Mouse (Mus musculus): ENCODE data around the gene 6430531B16Rik.

Gene 6430531B16Rik

DNA sequence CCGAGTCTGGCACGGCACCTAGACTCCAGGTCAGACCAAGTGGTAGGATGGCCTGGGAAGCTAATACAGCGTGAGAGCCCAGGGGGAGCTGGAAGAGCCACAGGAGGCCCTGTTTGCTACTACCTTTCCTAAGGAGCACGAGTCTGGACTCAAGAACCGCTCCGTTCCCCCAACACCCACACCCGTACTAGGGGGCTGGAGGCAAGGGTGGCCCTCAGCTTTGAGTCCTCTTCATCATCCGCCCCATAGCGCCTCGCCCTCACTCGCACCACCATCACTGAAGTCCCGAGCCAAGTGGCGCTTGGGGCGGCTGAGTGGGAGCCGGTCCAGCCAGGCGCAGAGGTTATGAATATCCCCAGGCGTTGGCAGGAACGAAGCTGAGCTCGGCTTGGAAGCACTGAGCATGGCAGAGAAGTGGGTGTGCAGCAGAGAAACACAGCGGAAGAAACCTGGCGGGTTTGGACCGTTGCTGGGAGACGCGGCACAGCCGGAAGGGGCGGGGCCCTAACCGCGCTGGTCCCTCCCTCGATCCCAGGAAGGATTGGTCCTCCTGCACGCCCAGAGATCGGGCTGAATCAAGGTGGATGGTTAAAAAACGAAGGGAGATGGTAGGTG is at the start of gene 6430531B16Rik:
TSS of gene 6430531B16Rik (minus strand) at position 478 of the 615 bp plus-strand sequence.
- H3K36me3 ChIP-seq (ENCODE audit: insufficient read depth, low read length) = no peaks in the 10 kb centered on the region
- peaks cover 19% of the 10 kb centered on the region for H3K27me3 ChIP-seq (ENCODE audit: insufficient read depth, low read length)
- H3K9me3 ChIP-seq (ENCODE audit: low read length) = no peaks in the 10 kb centered on the region
- H3K4me1 ChIP-seq (replicated peaks; ENCODE audit: low read depth, low read length) = peaks cover 50% of the 10 kb centered on the region
- H3K4me3 ChIP-seq (replicated peaks; ENCODE audit: low read length) = peak within 1 kb of the TSS; percentile 82
- TF ChIP-seq NANOG (IDR thresholded peaks at IDR 0.05; ENCODE audit: borderline replicate concordance, low read length) (no peak), CTCF (conservative IDR thresholded peaks at IDR 0.05; ENCODE audit: low read length) (no peak)

DNA sequence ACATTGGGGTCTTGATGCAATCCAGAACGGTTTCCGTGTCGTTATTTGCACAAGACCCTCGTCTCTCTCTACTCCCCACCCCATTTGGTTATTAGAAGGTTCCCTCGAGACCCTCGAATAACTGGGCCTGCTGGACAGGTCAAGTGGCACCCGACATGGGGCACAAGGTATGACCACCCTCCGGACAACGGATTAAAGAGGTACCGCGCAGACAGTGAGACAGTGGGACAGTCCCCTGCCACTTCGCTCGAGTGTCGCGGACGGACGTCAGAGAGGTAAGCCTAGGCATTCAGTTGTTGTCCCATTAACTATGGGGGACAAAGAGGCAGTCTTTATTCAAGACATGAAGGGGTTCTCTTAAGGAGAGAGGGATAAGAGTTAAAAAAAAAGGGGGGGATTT is 32.8 kb upstream of the 6430531B16Rik start:
- peaks cover 38% of the 10 kb centered on the region for H3K36me3 ChIP-seq (ENCODE audit: insufficient read depth, low read length)
- no peak overlapping the region for H3K4me3 ChIP-seq (replicated peaks; ENCODE audit: low read length)
- no peaks in the 10 kb centered on the region for H3K27me3 ChIP-seq (ENCODE audit: insufficient read depth, low read length)
- no peaks in the 10 kb centered on the region for H3K4me1 ChIP-seq (replicated peaks; ENCODE audit: low read depth, low read length)
- TF ChIP-seq CTCF (conservative IDR thresholded peaks at IDR 0.05; ENCODE audit: low read length) (no peak), POU5F1 (IDR thresholded peaks at IDR 0.05; ENCODE audit: borderline replicate concordance, low read length) (no peak), NANOG (IDR thresholded peaks at IDR 0.05; ENCODE audit: borderline replicate concordance, low read length) (no peak)
- peaks cover 75% of the 10 kb centered on the region for H3K9me3 ChIP-seq (ENCODE audit: low read length)

DNA sequence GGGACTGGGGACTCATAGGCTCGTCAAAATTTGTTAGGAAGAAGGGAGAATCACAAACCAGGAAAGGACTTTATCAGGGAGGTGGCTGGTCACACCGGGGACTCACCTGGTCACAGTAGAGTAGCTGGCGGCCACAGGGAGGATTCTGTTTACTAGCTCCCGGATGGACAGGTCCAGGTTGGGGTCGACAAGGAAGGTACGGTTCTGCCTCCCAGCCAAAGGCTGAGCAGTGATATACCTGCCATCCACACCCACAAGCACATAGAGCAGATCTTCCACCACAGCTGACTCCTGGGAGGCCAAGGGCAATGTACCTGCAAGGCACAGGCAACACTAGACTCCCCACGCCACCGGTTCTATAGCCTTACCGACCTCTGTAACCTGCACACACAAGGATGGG is 29.2 kb upstream of the 6430531B16Rik start:
- H3K9me3 ChIP-seq (ENCODE audit: low read length) = peaks cover 82% of the 10 kb centered on the region
- H3K4me1 ChIP-seq (replicated peaks; ENCODE audit: low read depth, low read length) = no peaks in the 10 kb centered on the region
- H3K36me3 ChIP-seq (ENCODE audit: insufficient read depth, low read length) = peaks cover 69% of the 10 kb centered on the region
- no peak for TF ChIP-seq POU5F1 (IDR thresholded peaks at IDR 0.05; ENCODE audit: borderline replicate concordance, low read length)
- H3K4me3 ChIP-seq (replicated peaks; ENCODE audit: low read length) = no peak overlapping the region
- H3K27me3 ChIP-seq (ENCODE audit: insufficient read depth, low read length) = no peaks in the 10 kb centered on the region

DNA sequence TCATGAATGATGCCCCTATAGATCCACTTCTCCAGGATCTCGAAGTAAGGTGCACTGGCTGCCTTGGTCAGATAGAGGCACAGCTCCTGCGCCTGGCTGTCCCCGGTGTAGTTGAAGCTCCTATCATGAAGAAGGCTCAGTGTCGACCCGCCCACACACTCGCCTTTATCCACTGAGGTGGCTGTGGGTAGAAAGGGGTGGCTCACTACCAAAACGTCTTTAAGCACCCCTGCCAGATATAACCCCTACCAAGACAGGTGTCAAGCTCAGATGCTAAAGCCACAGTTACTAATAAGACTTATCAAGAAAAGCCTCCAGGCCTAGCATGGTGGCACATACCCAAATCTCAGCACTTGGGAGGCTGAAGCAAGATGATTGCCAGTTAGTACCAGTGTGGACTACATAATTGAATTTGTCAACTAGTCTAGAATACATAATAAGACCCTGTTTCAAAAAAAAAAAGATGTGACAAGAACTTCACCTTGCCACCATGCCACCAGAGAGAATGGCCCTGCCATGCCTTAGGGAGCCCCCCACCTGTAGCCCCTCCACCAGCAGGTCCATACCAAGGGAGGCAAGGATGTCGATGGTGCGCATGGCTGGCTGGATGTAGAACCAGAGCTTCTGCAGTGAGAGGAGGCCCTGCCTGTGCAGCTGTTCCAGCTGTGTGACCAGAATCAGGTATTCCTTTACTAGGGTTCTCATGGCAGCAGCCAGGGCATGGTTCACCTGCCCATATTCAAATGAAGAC is 28.5 kb upstream of the 6430531B16Rik start:
- Histone ChIP-seq H3K9me3 (ENCODE audit: low read length) (peaks cover 78% of the 10 kb centered on the region), H3K4me3 (replicated peaks; ENCODE audit: low read length) (no peak overlapping the region), H3K4me1 (replicated peaks; ENCODE audit: low read depth, low read length) (no peaks in the 10 kb centered on the region), H3K27me3 (ENCODE audit: insufficient read depth, low read length) (no peaks in the 10 kb centered on the region), H3K36me3 (ENCODE audit: insufficient read depth, low read length) (peaks cover 76% of the 10 kb centered on the region)
- TF ChIP-seq NANOG (IDR thresholded peaks at IDR 0.05; ENCODE audit: borderline replicate concordance, low read length) (no peak), POU5F1 (IDR thresholded peaks at IDR 0.05; ENCODE audit: borderline replicate concordance, low read length) (no peak), CTCF (conservative IDR thresholded peaks at IDR 0.05; ENCODE audit: low read length) (no peak)

DNA sequence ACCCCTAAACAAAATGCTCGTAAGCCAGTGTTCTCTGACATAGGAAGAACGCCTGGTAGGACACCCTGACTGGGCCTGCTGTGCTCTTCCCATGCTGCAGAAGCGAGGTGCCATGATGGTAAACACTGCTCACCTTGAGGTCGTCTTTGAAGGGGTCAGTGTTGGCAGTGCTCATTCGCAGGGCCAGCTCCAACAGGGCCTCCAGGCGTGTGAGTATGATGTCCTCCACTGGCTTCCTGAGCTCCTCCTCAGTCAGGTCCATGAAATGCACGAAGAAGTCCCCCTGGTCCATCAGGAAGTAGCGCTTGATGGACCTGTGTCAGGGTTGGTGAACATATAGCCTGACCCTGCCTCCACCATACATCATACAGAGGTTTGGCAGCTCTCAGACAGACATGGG is 26.1 kb upstream of the 6430531B16Rik start:
- Histone ChIP-seq H3K4me3 (replicated peaks; ENCODE audit: low read length) (no peak overlapping the region), H3K36me3 (ENCODE audit: insufficient read depth, low read length) (peaks cover 86% of the 10 kb centered on the region), H3K9me3 (ENCODE audit: low read length) (peaks cover 55% of the 10 kb centered on the region), H3K27me3 (ENCODE audit: insufficient read depth, low read length) (no peaks in the 10 kb centered on the region), H3K4me1 (replicated peaks; ENCODE audit: low read depth, low read length) (no peaks in the 10 kb centered on the region)
- TF ChIP-seq POU5F1 (IDR thresholded peaks at IDR 0.05; ENCODE audit: borderline replicate concordance, low read length) = no peak
- TF ChIP-seq CTCF (conservative IDR thresholded peaks at IDR 0.05; ENCODE audit: low read length) = no peak
- no peak for TF ChIP-seq NANOG (IDR thresholded peaks at IDR 0.05; ENCODE audit: borderline replicate concordance, low read length)

DNA sequence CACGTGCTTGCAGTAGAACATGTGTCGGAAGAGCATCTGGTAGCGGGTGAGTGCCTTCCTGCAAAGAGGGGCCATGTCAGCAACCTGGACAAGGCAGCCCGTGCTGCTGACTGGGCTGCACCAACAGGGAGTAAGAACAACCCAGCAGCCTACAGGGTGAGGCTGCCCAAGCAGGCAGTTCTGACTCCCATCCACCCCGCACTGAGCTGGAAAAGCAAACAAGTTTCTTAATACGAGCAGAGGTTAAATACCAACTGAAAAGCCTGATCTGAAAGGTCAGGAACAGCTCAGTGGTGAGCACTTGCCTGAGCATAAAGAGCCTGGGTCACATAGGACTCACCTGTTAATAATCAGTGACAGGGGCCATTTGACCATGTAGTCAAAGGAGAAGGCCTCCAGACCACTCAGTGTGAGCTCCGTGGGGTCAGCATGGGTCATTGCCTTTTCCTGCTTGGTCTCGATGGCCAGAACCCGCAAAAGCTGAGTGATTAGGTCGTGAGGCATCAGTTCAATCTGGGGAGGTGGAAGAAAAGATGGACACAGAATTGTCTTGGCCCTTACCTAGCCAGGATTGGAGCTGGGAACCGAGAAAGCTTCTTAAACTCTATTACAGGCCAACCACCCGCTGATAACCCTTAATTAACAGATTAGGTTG is 22.7 kb upstream of the 6430531B16Rik start:
- Histone ChIP-seq H3K4me1 (replicated peaks; ENCODE audit: low read depth, low read length) (no peaks in the 10 kb centered on the region), H3K27me3 (ENCODE audit: insufficient read depth, low read length) (no peaks in the 10 kb centered on the region), H3K36me3 (ENCODE audit: insufficient read depth, low read length) (peaks cover 93% of the 10 kb centered on the region), H3K9me3 (ENCODE audit: low read length) (peaks cover 20% of the 10 kb centered on the region), H3K4me3 (replicated peaks; ENCODE audit: low read length) (no peak overlapping the region)
- TF ChIP-seq CTCF (conservative IDR thresholded peaks at IDR 0.05; ENCODE audit: low read length) (no peak), POU5F1 (IDR thresholded peaks at IDR 0.05; ENCODE audit: borderline replicate concordance, low read length) (no peak), NANOG (IDR thresholded peaks at IDR 0.05; ENCODE audit: borderline replicate concordance, low read length) (no peak)

DNA sequence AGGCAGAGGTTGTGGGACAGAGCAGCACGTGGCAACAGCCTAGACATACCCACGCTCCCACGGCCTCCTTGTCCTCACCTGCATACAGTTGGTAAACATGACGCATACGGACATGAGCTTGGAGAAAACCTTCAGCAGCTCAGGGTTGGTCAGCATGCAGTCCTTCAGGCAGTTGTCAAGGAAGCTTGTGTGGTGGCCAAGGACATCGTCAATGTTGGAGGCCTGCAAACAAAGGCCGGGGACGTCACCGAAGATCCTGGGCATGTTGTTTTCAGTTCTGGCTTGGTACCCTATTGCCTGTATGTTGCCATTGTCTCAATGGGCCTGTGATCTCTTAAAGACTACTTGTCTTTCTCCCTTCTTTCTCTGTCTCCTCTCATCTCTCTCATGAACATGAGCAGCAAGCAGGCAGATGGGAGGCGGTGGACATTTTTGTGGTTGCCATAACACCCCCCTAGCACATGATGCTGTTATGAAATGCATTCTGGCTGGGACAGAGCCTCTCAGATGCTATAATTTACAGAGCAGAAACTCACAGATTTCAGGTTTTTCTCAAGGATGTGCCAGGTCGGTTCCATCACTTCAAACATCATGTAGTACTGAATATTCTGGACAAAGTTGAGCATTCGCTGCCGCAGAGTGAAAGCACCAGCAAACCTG is 20.3 kb upstream of the 6430531B16Rik start:
- Histone ChIP-seq H3K36me3 (ENCODE audit: insufficient read depth, low read length) (peaks cover 82% of the 10 kb centered on the region), H3K4me3 (replicated peaks; ENCODE audit: low read length) (no peak overlapping the region), H3K4me1 (replicated peaks; ENCODE audit: low read depth, low read length) (peaks cover 8% of the 10 kb centered on the region), H3K9me3 (ENCODE audit: low read length) (no peaks in the 10 kb centered on the region), H3K27me3 (ENCODE audit: insufficient read depth, low read length) (no peaks in the 10 kb centered on the region)
- TF ChIP-seq NANOG (IDR thresholded peaks at IDR 0.05; ENCODE audit: borderline replicate concordance, low read length) = no peak
- no peak for TF ChIP-seq CTCF (conservative IDR thresholded peaks at IDR 0.05; ENCODE audit: low read length)
- no peak for TF ChIP-seq POU5F1 (IDR thresholded peaks at IDR 0.05; ENCODE audit: borderline replicate concordance, low read length)

DNA sequence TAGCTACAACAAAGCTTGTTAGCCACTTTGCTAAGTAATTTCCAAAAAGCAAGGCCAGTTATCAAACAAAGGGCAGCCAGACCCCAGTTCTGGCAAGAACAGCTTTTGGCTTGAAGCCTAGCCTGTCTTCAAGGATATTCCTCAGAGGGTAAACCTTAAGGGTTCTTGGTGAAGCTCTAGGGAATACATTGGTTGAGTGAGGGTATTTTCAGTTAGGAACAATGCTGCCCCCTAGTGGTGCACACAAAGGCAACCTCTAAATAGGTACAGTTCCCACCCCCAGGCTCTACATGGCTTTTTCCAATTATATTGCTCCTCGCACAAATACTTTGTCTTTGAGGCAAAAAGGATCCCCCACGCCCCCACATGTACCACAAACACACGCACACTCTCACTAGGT is 16.1 kb upstream of the 6430531B16Rik start:
- Histone ChIP-seq H3K27me3 (ENCODE audit: insufficient read depth, low read length) (no peaks in the 10 kb centered on the region; the same call in 1 of the 2 replicates), H3K9me3 (ENCODE audit: low read length) (no peaks in the 10 kb centered on the region), H3K4me1 (replicated peaks; ENCODE audit: low read depth, low read length) (peaks cover 35% of the 10 kb centered on the region), H3K4me3 (replicated peaks; ENCODE audit: low read length) (no peak overlapping the region), H3K36me3 (ENCODE audit: insufficient read depth, low read length) (peaks cover 46% of the 10 kb centered on the region)
- peak; percentile 86 for TF ChIP-seq CTCF (conservative IDR thresholded peaks at IDR 0.05; ENCODE audit: low read length)
- TF ChIP-seq NANOG (IDR thresholded peaks at IDR 0.05; ENCODE audit: borderline replicate concordance, low read length) = no peak
- no peak for TF ChIP-seq POU5F1 (IDR thresholded peaks at IDR 0.05; ENCODE audit: borderline replicate concordance, low read length)
